Mouse (Mus musculus) layer of hippocampus, postnatal 36 days (tissue): ENCODE data around the gene Mt2. TPM values are rescaled to one million over a fixed set of nuclear protein-coding genes. Genes with fewer than 3 reads are reported as not detected.

Experiments
- DNase-seq, 2 experiments: peaks; one replicate each; pipeline ENCODE4 v3.0.0; 2022
- total RNA-seq, 2 experiments: library from RNA; stranded (reverse); gene quantifications; 2 replicates each; pipeline ENCODE4 v1.2.3; 2021

Mt2 gene
- total RNA-seq, 2 experiments from 2014 or later, result 418 to 575 TPM

- DNase-seq, result peak; percentile 53 to 75
Measured at GRCm38 (mm10) chr8:94199202-94199869, 26.9 kb downstream of the Mt2 start.

GRCm38 (mm10) chr8:94204043-94204442 is 31.6 kb downstream of the Mt2 start:
- no peak for DNase-seq

GRCm38 (mm10) chr8:94205736-94206135 is 33.3 kb downstream of the Mt2 start:
- peak in 1 of 2 experiments; percentile 62 for DNase-seq

- no peak for DNase-seq
Measured at GRCm38 (mm10) chr8:94206256-94206655, 33.8 kb downstream of the Mt2 start.

GRCm38 (mm10) chr8:94207491-94207890 is 35.0 kb downstream of the Mt2 start:
- no peak for DNase-seq

- peak; percentile 48 to 57 for DNase-seq
Measured at GRCm38 (mm10) chr8:94209639-94210038, 37.2 kb downstream of the Mt2 start.

GRCm38 (mm10) chr8:94210225-94210624 is 37.8 kb downstream of the Mt2 start:
- no peak for DNase-seq

- DNase-seq, result no peak
Measured at GRCm38 (mm10) chr8:94213819-94214218, 41.4 kb downstream of the Mt2 start.

- peak; percentile 96 to 97 for DNase-seq
Measured at GRCm38 (mm10) chr8:94214252-94215173, 42.0 kb downstream of the Mt2 start, which contains the start of gene Nup93. Gene Nup93 (plus strand): TSS chr8:94214564.

Other genes with a start within 250 kb of the Mt2 start
- 100 to 1,000 TPM; 121 to 128 TPM for gene Amfr, start 159.8 kb upstream of the Mt2 start, total RNA-seq
- gene Nudt21, start 135.6 kb upstream of the Mt2 start, total RNA-seq, result 10 to 100 TPM; 52.7 to 60.7 TPM
- 100 to 1,000 TPM; 108 to 119 TPM for gene Ogfod1, start 135.5 kb upstream of the Mt2 start, total RNA-seq
- gene Bbs2, start 73.7 kb upstream of the Mt2 start, total RNA-seq, result 10 to 100 TPM; 21.7 to 27.3 TPM
- not detected for gene Mt4, start 35.5 kb upstream of the Mt2 start, total RNA-seq
- 1,000 to 10,000 TPM; 1,130 to 1,248 TPM for gene Mt3, start 20.1 kb upstream of the Mt2 start, total RNA-seq
- gene Mt1, start 6.4 kb downstream of the Mt2 start, total RNA-seq, result 100 to 1,000 TPM; 532 to 675 TPM
- gene Nup93, start 41.9 kb downstream of the Mt2 start, total RNA-seq, result 10 to 100 TPM; 56.7 to 74.8 TPM
- gene Slc12a3, start 156.5 kb downstream of the Mt2 start, total RNA-seq, result under 1 TPM; 0.18 to 0.20 TPM
- 10 to 100 TPM; 54.8 to 80.2 TPM for gene Herpud1, start 213.8 kb downstream of the Mt2 start, total RNA-seq